Mouse (Mus musculus) left cerebral cortex, postnatal 14 days (tissue): ENCODE measurements around the gene Flt1. TPM values are rescaled to one million over a fixed set of nuclear protein-coding genes. Genes with fewer than 3 reads are reported as not detected.
A peak's percentile ranks its signal among the peaks of the same experiment; 100 is the strongest.

ENCODE experiments used
- DNase-seq, 2 experiments: peaks; one replicate each; pipeline ENCODE4 v3.0.0; 2021 to 2022; ENCODE audit warnings: low spot score in 2 of 2, mixed read lengths in 1 of 2
- intact Hi-C: fragments of 180-260 bp; cut with DNase I; formaldehyde crosslinking; loops from one replicate; pipeline ENCODE4 v1.15.1; 2025
- long read RNA-seq, 2 experiments: library from polyadenylated mRNA; stranded (forward); transcript quantifications; one replicate each; pipeline ENCODE4 v2.0.0; 2021
- total RNA-seq, 2 experiments: library from RNA; stranded (reverse); gene quantifications; 2 replicates each; pipeline ENCODE4 v1.2.3; 2021

Flt1 gene
- total RNA-seq = 10 to 100 TPM; 28.9 to 35.8 TPM
- long read RNA-seq, experiment 1, full-length matches to known transcripts = 13 of 24 reads
- long read RNA-seq, experiment 1, partial matches to known transcripts = 2 of 24 reads
- long read RNA-seq, experiment 1, other reads (novel, unspliced or antisense) = 9 of 24 reads
- long read RNA-seq, experiment 2, full-length matches to known transcripts = 9 of 16 reads
- long read RNA-seq, experiment 2, partial matches to known transcripts = 4 of 16 reads
- long read RNA-seq, experiment 2, other reads (novel, unspliced or antisense) = 3 of 16 reads

DNA sequence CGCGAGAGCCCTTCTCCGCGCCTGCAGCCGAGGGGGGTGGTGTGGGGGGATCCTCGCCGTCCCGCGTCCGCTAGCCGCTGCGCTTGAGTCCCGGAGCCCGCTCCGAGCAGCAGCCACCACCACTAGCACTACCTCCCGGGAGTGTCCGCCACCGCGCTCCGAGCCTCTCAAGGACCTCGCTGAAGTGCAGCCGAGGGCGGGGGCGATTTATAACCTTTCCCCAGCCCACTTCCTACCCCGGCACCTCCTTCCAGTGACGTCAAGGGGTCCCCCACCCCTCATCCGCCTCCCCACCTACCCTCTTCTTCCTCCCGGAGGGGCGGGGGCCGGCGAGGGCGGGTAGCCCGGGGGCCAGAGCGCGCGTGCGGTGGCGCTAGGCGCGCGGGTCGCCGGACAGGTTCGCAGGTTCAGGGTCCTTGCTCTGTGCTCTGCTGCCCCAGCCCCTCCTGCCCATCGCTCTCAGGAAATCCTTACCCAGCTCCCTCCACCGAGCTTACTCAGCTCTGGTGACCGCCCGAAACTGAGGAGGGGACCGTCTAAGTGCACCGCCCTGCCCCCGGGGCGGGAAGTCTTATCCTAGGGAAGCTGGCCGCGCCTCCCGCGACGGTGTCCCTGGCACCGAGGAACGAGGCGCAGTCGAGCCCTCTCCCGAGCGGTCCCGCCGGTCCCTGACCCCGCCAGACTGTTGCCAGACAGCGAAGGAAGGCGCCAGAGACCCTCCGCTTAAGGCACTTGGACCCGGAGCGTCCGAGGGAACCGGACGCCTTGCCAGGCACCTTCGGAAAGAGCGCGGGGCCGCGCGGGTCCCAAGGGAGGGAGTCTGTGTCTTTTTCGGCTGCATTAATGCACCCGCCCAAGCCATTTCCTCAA, at the start of gene Flt1:
Gene Flt1 (minus strand): TSS at position 181 of the 870 bp plus-strand sequence.
- no peak for DNase-seq
- intact Hi-C loops = loop anchor here (10.0 kb wide), 1 partner anchor 451 kb away; no protein-coding TSS in a partner anchor

DNA sequence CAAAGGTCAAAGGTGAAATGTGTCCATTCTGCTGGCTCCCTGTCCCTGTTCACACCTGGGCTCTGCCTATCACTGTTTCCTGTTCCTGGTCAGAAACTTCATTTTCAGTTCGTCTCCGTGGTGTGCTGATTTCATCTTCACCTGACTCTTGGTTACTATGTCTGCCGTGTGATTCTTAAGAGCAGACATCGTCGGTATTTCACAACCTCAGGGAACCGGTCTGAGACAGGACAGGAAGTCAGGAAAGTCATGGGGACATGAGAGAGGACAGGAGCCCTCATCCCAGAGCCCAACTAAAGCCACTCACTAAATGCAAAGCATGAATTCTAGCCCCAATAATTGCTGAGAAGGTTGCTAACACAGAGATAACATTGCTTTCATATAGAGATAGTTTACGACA, 49.4 kb upstream of the Flt1 start:
- intact Hi-C loops = no loop called here
- DNase-seq = no peak

DNA sequence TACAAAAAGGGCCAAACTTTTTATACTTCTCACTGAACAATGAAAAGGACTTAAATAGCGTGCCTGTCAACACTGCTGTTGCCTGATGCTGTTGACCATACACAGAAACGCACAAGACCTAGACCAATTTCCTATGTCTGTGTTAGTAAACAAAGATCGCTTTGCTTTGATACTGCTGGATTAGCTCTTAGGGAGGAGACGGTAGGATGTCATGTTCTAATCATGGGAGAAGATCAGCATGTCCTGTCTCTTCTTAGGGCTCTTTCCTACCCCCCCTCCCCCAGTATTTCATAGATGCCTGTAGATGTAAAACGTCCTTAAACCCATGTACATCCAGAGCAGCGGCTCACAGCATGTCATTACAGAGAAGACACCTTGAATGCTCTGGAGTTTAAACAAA, 44.1 kb upstream of the Flt1 start:
- no peak for DNase-seq
- intact Hi-C loops = no loop called here

DNA sequence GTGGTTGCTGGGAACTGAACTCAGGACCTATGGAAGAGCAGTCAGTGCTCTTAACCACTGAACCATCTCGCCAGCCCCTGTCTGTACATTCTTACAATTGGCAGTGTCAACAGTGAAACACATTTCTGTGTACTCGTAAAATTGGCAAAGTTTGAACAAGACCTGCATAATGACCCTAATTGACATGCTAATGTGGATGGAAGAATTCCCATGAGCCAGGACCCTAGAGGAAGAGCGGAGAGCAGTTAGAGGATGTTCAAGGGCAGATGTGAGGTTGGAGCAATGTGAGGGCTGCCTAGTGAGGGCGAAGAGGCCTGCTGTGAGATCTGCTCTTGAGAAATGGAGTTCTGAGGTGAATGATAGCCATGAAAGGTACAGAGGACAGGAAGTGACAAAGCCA, 38.2 kb upstream of the Flt1 start:
- intact Hi-C loops = no loop called here
- no peak for DNase-seq

DNA sequence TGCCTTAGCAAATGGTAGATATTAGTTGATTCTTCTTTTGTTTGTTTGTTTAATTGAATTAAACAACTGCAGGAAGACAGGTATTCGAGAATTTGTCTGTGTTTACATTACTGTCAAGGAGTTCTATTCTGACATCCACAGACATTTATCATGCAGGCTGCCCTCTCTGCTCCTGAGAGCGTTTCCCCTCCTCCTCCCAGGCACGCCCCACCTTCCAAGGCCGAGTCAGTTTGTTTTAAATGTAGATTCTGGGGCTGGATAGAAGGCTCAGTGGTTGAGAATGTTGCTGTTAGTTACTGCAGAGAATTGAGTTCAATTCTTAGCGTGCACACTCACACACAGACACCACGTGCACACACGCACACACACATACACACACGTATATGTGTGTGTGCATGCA, 36.2 kb upstream of the Flt1 start:
- intact Hi-C loops = no loop called here
- no peak for DNase-seq

DNA sequence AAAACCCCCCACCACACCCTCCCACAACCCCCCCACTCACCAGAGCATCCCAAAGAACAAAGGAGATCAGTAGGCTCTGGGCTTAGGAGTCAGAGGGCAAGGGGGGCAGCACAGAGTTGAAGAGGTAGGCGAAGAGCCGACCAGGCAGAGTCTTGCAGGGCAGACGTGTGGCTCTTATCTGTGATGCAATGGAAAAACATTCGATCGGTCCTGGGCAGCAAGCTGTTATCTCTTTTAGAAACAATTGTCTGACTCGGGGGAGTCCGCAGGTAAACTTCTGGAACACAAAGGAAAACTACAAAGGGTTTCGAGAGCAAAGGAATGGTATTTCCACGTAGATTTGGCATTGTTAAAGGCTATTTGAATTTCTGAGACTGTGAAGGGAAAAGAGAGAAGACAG, 35.5 kb upstream of the Flt1 start:
- intact Hi-C loops = no loop called here
- DNase-seq = no peak

DNA sequence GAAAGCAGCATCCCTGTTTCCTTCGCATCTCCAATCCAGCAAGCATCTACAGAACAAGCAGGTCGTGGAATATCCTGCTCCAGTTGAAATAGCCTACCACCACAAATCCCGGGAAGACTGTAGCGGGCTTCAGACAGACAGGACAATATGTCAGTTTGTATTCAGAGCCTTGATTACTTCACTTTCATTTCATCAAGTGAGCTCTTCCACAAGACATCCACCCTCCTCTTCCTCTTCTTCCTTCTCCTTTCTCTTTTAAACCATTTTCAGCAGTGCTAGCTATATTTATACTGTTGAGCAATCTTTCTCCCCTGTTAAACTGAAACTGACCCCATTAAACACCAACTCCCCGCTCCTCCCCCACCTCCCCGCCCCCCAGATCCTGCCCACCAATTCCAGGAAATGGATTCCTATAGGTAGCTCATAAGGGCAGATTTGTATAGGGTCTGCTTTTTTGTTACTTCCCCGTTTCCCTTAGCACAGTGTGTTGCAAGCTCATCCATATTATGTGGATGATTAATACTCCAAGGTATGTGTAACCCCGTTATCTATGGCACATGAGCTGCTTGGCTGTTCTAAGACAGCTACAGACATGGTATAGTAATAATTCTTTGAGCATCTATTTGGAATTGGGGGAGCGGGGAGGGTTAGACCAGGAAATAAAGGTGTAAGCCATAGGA, 33.0 kb upstream of the Flt1 start:
- intact Hi-C loops = no loop called here
- DNase-seq = no peak

DNA sequence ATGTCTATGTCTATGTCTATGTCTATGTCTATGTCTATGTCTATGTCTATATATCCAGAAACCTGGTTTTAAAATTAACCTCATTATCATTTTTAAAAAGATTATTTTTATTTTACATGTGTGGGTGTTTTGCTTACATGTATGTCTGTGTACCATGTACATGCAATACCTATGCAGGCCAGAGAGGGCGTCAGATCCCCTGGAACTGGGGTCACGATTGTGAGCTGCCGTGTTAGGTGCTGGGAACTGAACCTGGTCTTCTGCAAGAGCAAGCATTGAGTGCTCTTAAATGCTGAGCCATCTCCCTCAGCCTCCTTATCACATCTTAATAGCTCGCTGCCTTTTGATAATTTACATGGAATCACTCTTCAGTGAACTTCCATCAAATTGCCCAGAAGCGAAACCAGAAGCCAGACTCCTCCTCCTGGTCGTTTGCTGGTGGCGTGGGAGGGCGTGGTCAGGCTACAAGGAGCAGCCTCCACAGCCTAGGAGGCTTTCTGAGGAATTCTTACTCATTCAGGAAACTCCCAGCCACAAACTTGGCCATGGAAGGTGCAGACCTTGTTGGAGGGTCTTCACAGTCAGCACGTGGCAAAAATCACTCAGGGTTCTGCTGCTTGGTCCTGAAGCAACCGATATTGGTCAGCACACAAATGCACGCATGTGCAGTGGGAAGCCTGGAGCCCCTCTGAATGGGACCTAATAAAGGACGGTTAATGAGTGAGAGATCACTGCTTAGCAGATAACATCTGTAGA, 32.2 kb upstream of the Flt1 start:
- no peak for DNase-seq

DNA sequence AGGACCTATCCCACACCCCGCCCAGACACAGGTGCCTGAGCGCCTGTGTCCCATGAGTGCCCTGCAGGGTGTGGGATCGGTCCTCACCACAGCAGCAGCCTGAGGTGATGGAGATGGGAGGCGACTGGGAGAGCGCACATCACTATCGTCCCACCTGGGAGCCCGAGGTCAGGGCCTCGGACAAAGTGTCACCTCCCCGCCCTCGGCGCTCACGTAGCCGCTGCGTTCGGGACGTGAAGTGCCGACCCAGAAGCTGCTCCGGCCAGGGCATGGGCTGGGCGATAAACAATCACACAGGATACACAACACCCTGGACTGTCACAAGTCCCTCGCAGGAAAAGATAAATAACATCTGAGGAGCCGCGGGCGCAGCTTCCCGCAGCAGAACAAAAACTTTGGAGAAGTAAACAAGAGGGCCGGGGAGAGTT, 27.1 kb upstream of the Flt1 start:
- no peak for DNase-seq
- intact Hi-C loops = no loop called here

More for the DNA sequence above, 32.2 kb upstream of the Flt1 start:
- intact Hi-C loops = no loop called here

DNA sequence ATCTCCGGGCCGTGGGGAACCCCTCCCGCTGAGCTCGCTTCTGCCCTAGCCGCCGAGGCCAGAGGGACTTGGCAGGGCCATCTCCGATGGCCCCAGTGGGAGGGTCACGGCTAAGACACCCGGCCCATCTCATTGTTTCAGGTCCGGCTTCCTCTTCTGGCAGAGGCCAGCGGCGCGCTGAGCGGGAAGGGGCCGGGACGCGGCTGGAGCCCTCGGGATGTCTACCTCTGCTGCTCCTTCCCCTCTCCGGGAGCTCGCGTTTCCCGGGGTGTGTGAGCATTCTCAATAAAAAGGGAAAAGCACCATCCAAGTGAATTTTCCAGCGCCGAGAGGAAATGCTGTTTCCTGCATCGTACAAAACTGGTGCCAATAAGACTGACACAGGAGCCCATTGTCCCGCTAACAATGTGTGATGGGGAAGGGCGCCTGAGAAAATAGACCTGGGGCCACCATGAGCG, 25.9 kb upstream of the Flt1 start:
- no peak for DNase-seq
- intact Hi-C loops = no loop called here

DNA sequence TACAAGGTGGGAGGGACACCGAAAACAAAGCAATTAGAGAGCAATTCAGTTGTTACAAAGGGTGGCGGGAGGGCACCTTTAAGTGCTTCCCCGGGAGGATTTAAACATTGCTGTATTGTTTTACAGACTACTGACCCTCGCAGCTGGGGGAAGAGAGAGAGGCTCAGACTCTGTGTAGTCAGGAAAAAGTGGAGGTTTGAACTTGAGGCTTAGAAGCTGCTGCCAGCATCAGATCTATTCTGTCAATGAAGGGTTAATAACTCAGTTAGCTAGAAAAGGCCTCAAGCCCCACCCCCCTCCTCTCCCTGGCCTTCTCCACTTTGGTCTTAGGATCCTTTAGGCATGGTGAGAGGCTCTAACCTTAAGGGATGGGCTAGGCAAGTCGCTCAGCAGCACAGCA, 24.2 kb upstream of the Flt1 start:
- intact Hi-C loops = no loop called here
- DNase-seq = no peak

DNA sequence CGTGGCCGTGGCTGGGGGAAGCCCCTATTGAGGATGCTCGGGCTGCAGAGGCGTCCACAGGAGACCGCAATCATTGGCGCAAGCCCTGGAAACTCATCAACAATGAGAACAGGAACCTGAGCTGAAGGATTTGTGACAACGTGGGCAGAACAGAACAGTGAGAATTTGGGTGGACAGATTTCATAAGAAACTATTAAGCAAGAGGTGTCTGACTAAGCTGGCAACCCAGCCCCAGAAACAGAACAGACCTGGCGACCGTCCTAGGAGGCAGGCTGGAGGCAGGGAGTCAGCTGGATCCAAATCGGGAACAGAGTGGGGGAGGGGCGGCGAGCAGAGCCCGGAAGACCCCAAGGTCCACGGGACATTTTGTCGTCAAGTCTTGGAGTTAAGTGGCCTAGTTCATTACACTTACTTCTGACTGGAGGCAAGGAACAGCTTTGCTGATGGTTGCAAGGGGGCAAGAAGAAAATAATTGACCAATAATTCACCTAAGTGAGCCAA, 22.3 kb upstream of the Flt1 start:
- peak in 1 of 2 experiments; percentile 18 for DNase-seq
- intact Hi-C loops = no loop called here

DNA sequence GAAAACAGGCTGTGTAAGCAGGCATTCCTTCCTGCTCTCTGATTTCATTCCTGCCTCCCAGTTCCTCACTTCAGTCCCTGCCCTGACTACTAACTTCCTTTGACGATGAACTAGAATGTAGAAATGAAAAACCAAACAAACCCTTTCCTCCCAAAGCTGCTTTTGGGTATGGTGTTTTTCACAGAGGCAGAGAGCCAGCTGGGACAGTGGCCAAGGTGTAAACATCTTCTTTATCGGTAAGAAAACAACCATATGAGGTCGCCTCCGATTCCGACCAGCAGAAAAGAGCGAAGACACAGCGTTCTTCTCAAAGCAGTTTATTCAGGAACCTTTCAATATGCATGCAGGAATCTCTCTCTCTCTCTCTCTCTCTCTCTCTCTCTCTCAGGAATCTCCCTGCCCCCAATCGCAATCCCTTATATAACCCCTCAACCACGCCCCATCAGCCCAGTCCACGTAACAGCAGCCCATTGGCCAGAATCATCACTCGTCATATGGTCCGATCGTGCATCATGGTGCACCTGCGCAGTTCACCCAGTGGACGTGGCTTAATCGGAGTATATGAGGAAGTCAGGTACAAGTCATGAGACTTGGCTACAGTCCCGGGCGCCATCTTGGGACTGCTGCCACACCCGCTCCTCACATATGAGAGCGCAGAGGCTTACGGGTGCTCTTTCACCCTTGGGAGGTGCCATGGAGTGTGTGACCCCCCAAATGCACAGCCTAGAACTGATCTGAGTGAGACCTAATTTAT, 19.3 kb upstream of the Flt1 start:
- no peak for DNase-seq
- intact Hi-C loops = no loop called here

DNA sequence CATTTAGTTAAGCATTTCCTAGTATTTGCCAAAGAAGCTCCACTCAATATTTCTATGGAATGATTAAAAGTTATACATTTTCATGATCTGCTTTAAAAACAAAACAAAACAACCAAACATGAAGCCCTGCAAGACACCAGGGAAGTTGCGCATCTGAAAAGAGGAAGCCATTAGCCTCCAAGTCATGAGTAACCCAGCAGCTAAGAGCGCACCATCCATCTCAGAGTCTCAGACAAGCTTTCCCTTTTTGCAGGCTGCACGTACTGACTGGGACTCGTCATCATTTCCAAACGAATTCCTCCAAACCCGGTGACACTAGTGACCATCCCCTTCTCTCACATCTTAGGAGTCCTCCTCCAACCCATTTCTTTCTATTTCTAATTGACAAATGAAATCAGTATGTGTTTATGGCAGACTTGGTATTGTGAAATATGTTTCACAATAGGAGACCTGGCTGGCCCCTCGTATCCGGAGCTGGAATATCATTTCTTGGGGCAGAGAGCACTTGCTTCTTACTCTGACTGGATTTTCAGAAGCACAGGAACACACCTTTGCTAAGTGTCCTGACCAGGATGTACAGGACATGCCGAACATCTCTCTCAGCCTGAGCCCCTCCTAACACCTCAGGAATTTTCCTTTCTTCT, 16.8 kb upstream of the Flt1 start:
- intact Hi-C loops = no loop called here
- no peak for DNase-seq

DNA sequence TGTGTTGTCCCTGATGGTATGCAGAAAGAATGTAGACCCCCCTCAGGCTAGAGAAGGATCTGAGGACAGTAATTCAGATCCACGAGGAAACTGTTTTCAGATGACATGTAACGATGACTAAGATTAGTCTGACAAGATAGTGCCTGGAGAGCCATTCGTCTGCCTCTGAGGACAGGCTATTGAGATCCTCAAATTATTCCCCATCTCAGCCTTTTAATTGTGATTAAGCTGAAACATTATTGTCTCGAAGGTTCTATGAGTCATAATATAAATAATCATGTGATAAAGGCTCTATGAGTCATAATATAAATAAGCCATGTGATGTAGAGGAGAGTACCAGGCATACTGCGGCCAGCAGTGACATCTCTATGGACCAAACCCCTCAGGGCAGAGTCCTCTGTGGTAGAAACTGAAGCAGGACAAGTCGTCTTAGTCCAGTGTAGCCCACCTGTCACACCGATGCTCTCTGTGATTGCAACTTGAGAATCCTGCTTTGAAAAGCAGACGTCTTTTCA, 11.0 kb upstream of the Flt1 start:
- intact Hi-C loops = no loop called here
- no peak for DNase-seq

DNA sequence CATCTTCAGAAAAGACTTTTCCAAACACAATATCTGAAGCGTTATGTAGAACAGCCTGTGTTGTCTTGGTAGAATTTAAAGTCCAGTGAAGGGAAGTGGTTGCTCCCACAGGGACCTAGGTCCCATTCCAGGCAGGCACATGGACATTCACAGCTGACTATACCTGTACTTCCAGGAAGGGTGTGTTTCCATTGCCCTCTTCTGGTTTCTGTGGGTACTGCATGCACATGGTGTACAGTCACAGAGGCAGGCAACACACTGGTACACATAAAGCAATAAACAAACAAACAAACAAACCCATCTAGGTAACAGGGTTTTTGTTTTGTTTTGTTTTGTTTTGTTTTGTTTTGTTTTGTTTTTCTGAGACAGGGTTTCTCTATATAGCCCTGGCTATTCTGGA, 7.9 kb upstream of the Flt1 start:
- intact Hi-C loops = no loop called here
- no peak for DNase-seq

DNA sequence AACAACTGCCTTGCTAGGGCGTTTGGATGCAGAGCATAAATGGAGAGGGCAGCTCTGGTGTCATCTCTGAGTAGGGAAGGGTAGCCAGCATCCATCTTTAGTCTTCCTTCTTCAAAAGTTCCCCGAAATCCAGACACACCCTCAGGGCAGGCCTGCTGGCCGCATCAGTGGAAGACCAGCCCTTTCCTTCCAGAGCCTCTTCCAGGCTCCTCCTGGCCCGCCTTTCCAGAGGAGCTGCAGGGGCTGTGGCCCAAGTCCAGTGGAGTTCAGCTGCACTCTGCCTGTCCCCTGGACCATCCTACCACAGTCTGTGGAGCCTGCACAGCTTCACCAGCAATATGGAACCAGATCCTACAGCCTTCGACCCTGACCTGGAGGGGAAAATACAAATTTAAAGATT, 7.1 kb upstream of the Flt1 start:
- intact Hi-C loops = no loop called here
- DNase-seq = no peak

DNA sequence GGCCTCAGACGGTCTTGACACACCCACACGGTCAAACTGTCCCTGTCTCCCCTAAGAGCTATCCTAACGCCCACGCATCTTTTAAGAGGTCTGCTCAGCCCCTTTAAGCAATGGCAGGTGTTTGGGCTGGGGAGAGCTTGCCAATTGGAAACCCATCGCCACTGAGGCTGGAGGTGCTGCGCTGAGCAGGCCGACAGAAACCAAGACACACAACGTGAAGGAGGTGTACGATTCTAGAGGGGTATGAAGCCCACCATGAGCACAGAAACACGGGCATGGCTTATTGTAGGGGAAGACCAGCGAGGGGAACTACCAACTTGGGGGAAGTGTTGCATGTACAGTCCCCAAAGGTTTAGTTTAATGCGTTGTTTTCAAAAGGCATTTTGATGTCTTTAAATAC, 1.7 kb upstream of the Flt1 start:
- DNase-seq = no peak
- intact Hi-C loops = loop anchor here (10.0 kb wide), 1 partner anchor 453 kb away; no protein-coding TSS in a partner anchor
